Mouse (Mus musculus) kidney, postnatal 0 days (tissue): ENCODE measurements around the gene Samd4b. TPM values are rescaled to one million over a fixed set of nuclear protein-coding genes. Genes with fewer than 3 reads are reported as not detected.
A peak's percentile ranks its signal among the peaks of the same experiment; 100 is the strongest.

Experiments
- ATAC-seq: fragments of 200-750 bp; cut with Nextera tagmentation; replicated peaks from 2 replicates; pipeline ENCODE4 v1.8.0; 2017; ENCODE audit warnings: low read depth, moderate number of reproducible peaks, moderate TSS enrichment, moderate library complexity; ENCODE audit not compliant: low FRiP score
- DNase-seq: peaks from one replicate; pipeline ENCODE4 v3.0.0-alpha.2; 2016; ENCODE audit warnings: low spot score
- H3K27ac ChIP-seq: fragments of 300-500 bp; sonication (generic); 2 replicates; pipeline ENCODE4 v1.5.1; 2014; ENCODE audit warnings: mild to moderate bottlenecking
- H3K27me3 ChIP-seq: fragments of 300-500 bp; sonication (generic); 2 replicates; pipeline ENCODE4 v1.6.1; 2014; ENCODE audit warnings: low read length, mixed read lengths; ENCODE audit not compliant: insufficient read depth
- H3K36me3 ChIP-seq: fragments of 300-500 bp; sonication (generic); 2 replicates; pipeline ENCODE4 v1.6.1; 2014; ENCODE audit warnings: low read length, mixed read lengths; ENCODE audit not compliant: insufficient read depth
- H3K4me1 ChIP-seq: fragments of 300-500 bp; sonication (generic); replicated peaks from 2 replicates; pipeline ENCODE4 v1.6.1; 2014; ENCODE audit warnings: antibody characterized with exemption, low read length, mixed read lengths; ENCODE audit not compliant: insufficient read depth
- H3K4me2 ChIP-seq: fragments of 300-500 bp; sonication (generic); 2 replicates; pipeline ENCODE4 v1.6.1; 2014; ENCODE audit warnings: mild to moderate bottlenecking, low read length, moderate library complexity, mixed read lengths
- H3K4me3 ChIP-seq: fragments of 300-500 bp; sonication (generic); replicated peaks from 2 replicates; pipeline ENCODE4 v1.5.1; 2014; ENCODE audit warnings: low read depth, low read length
- H3K9ac ChIP-seq: fragments of 300-500 bp; sonication (generic); 2 replicates; pipeline ENCODE4 v1.6.1; 2014; ENCODE audit warnings: low read depth, low read length
- H3K9me3 ChIP-seq: fragments of 300-500 bp; sonication (generic); replicated peaks from 2 replicates; pipeline ENCODE4 v1.6.1; 2016; ENCODE audit warnings: low read length, inconsistent platforms, mixed read lengths
- CTCF ChIP-seq: IDR thresholded peaks from 2 replicates; pipeline ENCODE4 v1.5.1; 2016; ENCODE audit warnings: antibody characterized with exemption, low read depth, mild to moderate bottlenecking, moderate library complexity
- WGBS: fragments of 180-500 bp; shearing (Covaris S2); extraction: QIAGEN DNeasy Blood & Tissue Kit; methylation state at CpG from one replicate; pipeline ENCODE4 v1.1.7; 2014; 5-methylcytosine and 5-hydroxymethylcytosine counted together
- polyA plus RNA-seq: library from polyadenylated mRNA; unstranded; fragments of >200 nt; fragmentation: Nextera tagmentation; extraction: Ambion mirVana; gene quantifications from 2 replicates; pipeline ENCODE4 v1.2.1, GENCODE M21; 2015

The Samd4b gene
- polyA plus RNA-seq, 1 experiment from 2014 or later = 19.5 TPM

DNA sequence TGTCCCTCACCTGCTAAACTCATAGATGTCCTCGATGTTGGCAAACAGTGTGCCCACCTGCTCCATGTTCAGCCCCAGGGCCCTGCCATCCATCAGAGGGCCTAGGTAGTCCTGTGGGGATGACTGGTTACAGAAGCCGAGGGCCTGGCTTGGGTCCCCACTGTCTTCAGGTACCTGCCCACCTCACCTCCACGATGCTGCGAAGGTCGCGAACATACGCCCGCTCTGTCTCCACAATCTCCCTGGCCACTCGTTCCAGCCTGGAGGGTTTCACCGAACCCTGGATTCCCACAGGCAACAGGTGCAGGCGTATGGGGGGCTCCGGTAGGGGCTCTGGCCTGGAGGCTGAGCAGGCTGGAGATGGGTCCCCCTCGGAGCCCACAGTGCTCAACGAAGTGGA is 227.9 kb downstream of the Samd4b start:
- Histone ChIP-seq H3K9me3 (no peaks in the 10 kb centered on the region), H3K4me3 (peak overlapping the region; percentile 83; the same call in 1 of the 2 replicates), H3K4me1 (peaks cover 13% of the 10 kb centered on the region; the same call in 1 of the 2 replicates), H3K27me3 (no peaks in the 10 kb centered on the region), H3K9ac (peak overlapping the region; percentile 91; the same call in 1 of the 2 replicates), H3K27ac (no peak overlapping the region), H3K36me3 (peaks cover 24% of the 10 kb centered on the region; the same call in 1 of the 2 replicates), H3K4me2 (peak overlapping the region; percentile 74)
- DNase-seq (no peak), ATAC-seq (no peak)
- TF ChIP-seq CTCF = no peak
- WGBS = 81% methylated on average over 14 of the region's 14 CpGs

DNA sequence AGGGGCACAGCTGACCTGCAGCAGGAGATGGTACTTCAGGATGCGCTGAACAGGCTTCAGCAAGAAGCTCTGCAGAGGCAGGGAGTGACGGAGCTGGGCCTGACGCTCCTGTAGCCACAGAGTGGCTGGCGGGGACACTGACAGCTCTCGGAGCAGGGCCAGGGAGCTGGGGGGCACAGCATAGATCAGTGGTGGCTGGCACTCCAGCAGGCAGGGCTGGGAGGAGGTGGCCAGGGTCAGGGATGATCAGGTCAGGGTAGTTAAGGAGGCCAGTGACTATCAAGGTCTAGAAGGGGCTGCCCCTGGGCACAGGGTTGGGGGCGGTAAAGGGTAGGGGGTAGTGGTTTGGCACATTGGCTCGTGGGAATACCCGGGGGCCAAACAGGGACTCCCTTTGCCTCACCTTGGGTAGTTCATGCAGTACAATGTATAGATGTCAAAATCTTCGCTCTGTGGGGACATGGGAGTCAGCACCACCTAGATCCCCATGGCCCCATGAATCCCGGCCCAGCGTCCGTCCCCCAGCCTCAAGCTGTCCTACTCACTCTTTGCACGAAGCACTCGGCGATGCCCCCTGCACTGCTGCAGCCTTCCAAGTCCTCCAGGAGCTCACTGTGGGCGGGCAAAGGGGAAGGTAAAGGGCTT is 229.5 kb downstream of the Samd4b start:
- peaks cover 34% of the 10 kb centered on the region for H3K36me3 ChIP-seq
- 91% methylated on average over 16 of the region's 16 CpGs for WGBS
- ATAC-seq = no peak

DNA sequence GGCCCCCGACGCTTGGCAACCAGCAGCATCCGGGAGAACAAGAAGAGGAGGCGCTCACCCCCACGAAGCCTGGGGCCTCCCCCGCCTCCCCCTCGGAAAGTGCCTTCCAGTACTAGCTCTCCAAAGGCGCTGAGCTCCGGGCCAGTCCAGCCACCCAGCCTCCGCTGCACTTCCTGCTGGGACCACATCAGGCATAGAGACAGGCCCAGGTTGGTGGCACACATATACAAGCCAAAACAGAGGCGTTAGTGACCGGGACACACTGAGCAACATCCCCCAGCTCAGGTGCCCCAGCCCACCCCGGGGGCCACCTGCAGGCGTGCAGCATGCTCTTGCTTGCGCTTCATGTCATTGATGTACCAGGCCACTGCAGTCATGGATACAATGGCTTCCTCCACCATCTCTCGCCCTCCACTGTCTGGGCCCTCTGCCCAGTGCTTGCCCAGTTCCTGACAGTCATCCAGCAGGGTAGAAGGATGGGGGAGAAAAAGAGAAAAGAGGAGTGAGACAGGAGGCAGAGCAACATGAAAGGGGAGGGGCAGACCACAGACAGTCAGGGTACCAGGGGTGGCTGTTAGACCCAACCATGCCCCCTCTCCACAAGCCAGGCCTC is 230.2 kb downstream of the Samd4b start:
- H3K4me3 ChIP-seq = no peak overlapping the region
- DNase-seq = no peak
- peaks cover 10% of the 10 kb centered on the region; the same call in 1 of the 2 replicates for H3K4me1 ChIP-seq
- no peak overlapping the region for H3K27ac ChIP-seq
- no peak for ATAC-seq
- H3K36me3 ChIP-seq = peaks cover 36% of the 10 kb centered on the region
- no peak overlapping the region for H3K4me2 ChIP-seq
- no peak for TF ChIP-seq CTCF
- H3K27me3 ChIP-seq = no peaks in the 10 kb centered on the region
- WGBS = 90% methylated on average over 16 of the region's 16 CpGs
- H3K9me3 ChIP-seq = no peaks in the 10 kb centered on the region
- H3K9ac ChIP-seq = no peak overlapping the region

More for the DNA sequence above, 229.5 kb downstream of the Samd4b start:
- TF ChIP-seq CTCF = no peak
- H3K4me2 ChIP-seq = no peak overlapping the region
- no peak overlapping the region for H3K27ac ChIP-seq
- H3K4me3 ChIP-seq = no peak overlapping the region
- no peak for DNase-seq
- no peaks in the 10 kb centered on the region for H3K27me3 ChIP-seq
- H3K9ac ChIP-seq = no peak overlapping the region
- H3K9me3 ChIP-seq = no peaks in the 10 kb centered on the region
- peaks cover 10% of the 10 kb centered on the region; the same call in 1 of the 2 replicates for H3K4me1 ChIP-seq

DNA sequence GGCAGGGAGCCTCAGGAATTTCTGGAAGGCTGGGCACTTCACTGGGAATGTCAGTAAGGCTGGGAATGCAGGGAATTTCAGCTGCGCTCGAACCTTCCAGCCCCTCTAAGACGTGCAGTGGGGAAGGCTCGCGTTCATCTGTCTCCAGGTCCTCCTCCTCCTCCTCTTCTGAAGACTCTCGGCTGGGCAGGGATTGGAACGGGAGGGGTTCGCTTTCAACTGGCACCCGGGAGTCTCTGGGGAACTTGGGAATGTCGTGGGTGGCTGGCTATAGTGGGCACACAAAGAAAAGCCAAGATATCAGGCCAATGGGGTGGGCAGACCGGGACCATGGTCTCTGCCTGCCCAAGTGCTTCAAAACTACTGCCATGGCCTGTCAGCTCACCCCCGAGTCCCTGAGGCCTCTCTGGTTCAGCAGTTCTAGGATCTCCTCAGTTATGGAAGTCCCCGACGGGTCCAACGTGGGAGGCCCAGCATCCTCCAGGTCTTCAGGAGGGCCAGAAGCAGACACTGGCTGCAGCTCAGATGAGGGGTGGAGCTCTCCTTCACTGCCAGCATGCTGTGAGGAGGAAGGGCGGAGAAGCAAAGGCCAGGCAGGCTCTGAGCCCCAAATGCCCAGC is 235.4 kb downstream of the Samd4b start:
- Histone ChIP-seq H3K27ac (peak overlapping the region; percentile 1; the same call in 1 of the 2 replicates), H3K4me3 (no peak overlapping the region), H3K4me2 (no peak overlapping the region), H3K27me3 (no peaks in the 10 kb centered on the region), H3K9me3 (no peaks in the 10 kb centered on the region), H3K9ac (no peak overlapping the region), H3K36me3 (peaks cover 59% of the 10 kb centered on the region), H3K4me1 (0 out of 2 replicates have a peak, but pooled peaks cover 2% of the 10 kb centered on the region)
- ATAC-seq (no peak), DNase-seq (no peak)
- no peak for TF ChIP-seq CTCF
- WGBS = 65% methylated on average over 16 of the region's 16 CpGs

DNA sequence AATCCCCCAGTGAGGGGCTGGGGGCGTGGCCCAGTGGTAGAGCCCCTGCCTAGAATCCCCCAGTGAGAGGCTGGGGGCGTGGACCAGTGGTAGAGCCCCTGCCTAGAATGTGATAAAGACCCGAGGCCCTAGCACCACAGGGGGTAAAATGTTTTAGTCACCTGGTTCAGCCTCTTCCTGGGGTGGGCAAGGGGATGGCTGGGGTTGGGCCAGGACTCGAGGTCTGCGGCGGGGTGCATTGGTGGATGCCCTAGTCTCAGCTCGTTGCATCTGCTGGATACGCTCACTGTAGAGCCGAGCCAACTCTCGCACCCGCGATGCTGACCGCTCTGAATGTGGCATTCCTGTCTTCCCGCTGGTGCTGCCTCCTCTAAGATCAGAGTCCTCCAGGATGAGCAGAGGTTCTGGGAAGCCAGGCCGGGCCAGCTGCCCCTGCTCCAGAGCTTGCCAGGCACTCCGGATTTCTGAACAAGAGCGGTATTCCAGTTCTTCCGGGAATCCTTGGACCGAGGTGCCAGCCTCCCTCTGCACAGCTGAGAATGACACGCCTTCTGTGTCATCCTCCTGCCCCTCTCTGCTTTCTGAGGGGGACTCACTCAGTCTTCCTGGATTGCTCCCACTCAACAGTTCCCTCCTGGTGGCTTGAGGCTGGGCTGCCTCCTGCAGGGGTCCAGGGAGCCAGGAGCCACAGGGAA is 236.2 kb downstream of the Samd4b start:
- WGBS = 96% methylated on average over 20 of the region's 20 CpGs
- Histone ChIP-seq H3K27ac (peak overlapping the region; percentile 1; the same call in 1 of the 2 replicates), H3K27me3 (no peaks in the 10 kb centered on the region), H3K4me3 (no peak overlapping the region), H3K36me3 (peaks cover 56% of the 10 kb centered on the region), H3K4me2 (no peak overlapping the region), H3K9me3 (no peaks in the 10 kb centered on the region), H3K4me1 (0 out of 2 replicates have a peak, but pooled peaks cover 8% of the 10 kb centered on the region), H3K9ac (no peak overlapping the region)
- no peak for DNase-seq
- TF ChIP-seq CTCF = no peak
- ATAC-seq = no peak

DNA sequence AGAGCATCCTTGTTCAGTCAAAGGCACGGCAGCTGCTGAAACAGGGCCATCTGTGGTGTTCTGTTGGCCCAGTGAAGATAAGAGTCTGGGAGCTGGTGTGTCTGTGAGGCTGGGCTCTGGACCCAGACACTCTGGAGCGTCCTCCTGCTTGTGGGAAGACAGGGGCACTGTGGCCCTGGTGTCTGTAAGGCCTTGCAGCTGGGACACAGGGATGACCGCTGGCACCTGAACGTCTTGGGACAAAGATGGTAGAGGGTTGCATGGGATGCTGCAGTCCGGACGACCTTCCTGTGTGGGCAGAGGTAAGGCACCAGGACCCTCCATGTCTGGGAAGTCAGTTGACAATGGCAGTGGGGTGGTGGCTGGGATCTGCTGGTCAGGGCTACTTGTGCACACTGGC is 237.7 kb downstream of the Samd4b start:
- ATAC-seq = no peak
- no peak for TF ChIP-seq CTCF
- Histone ChIP-seq H3K27ac (no peak overlapping the region), H3K4me2 (no peak overlapping the region), H3K4me1 (0 out of 2 replicates have a peak, but pooled peaks cover 8% of the 10 kb centered on the region), H3K36me3 (peaks cover 47% of the 10 kb centered on the region), H3K9me3 (no peaks in the 10 kb centered on the region), H3K9ac (no peak overlapping the region), H3K27me3 (no peaks in the 10 kb centered on the region), H3K4me3 (no peak overlapping the region)
- no peak for DNase-seq
- 88% methylated on average over 6 of the region's 6 CpGs for whole genome bisulfite sequencing
